Mouse (Mus musculus) heart, adult 2 months (tissue): ENCODE measurements around the gene Acaca. TPM values are rescaled to one million over a fixed set of nuclear protein-coding genes. Genes with fewer than 3 reads are reported as not detected.
"Not testable (repeated sequence)": the region's sequence is repeated elsewhere in the genome, so short reads cannot be mapped to it uniquely, and the experiment has no call there.

Source experiments
- DNase-seq, 2 experiments: peaks; one replicate each; pipeline ENCODE4 v3.0.0; 2021
- H3K27ac ChIP-seq: fragments of 200-600 bp; 2 replicates; pipeline ENCODE4 v1.8.1; 2022
- H3K27me3 ChIP-seq: fragments of 200-500 bp; 2 replicates; pipeline ENCODE4 v1.6.1; 2012; ENCODE audit warnings: mild to moderate bottlenecking, low read length, inconsistent platforms, mixed read lengths; ENCODE audit not compliant: control insufficient read depth, insufficient read depth
- H3K36me3 ChIP-seq: fragments of 200-500 bp; 2 replicates; pipeline ENCODE4 v1.6.1; 2012; ENCODE audit warnings: low read length, inconsistent platforms; ENCODE audit not compliant: control insufficient read depth, insufficient read depth
- H3K4me1 ChIP-seq: fragments of 200-500 bp; 2 replicates; pipeline ENCODE4 v1.6.1; 2011; ENCODE audit warnings: low read length; ENCODE audit not compliant: control insufficient read depth, insufficient read depth
- H3K4me3 ChIP-seq: fragments of 200-600 bp; 2 replicates; pipeline ENCODE4 v1.8.1; 2022
- H3K79me2 ChIP-seq: fragments of 200-500 bp; replicated peaks from 2 replicates; pipeline ENCODE4 v1.6.1; 2012; ENCODE audit warnings: mild to moderate bottlenecking, inconsistent platforms, low read length, moderate library complexity, mixed read lengths; ENCODE audit not compliant: control insufficient read depth, insufficient read depth
- H3K9ac ChIP-seq: fragments of 200-500 bp; 2 replicates; pipeline ENCODE4 v1.6.1; 2012; ENCODE audit warnings: low read depth, mild to moderate bottlenecking, control low read depth, inconsistent platforms, low read length, mixed read lengths
- CTCF ChIP-seq: fragments of 200-600 bp; IDR thresholded peaks from 2 replicates; pipeline ENCODE4 v1.8.1; 2022; ENCODE audit warnings: antibody characterized with exemption, mild to moderate bottlenecking, moderate library complexity
- EP300 ChIP-seq: fragments of 200-500 bp; IDR thresholded peaks from 2 replicates; pipeline ENCODE4 v1.6.1; 2011; ENCODE audit warnings: low read depth, low read length, control low read depth; ENCODE audit not compliant: insufficient read depth
- POLR2A ChIP-seq: fragments of 200-500 bp; IDR thresholded peaks from 2 replicates; pipeline ENCODE4 v1.6.1; 2011; ENCODE audit warnings: mild to moderate bottlenecking, low read depth, low read length, control low read depth; ENCODE audit not compliant: insufficient read depth
- WGBS: fragments of 180-500 bp; shearing (Covaris S2); methylation state at CpG from one replicate; pipeline ENCODE4 v1.1.7; 2018; 5-methylcytosine and 5-hydroxymethylcytosine counted together
- intact Hi-C: fragments of 180-260 bp; cut with DNase I; formaldehyde crosslinking; loops from one replicate; pipeline ENCODE4 v1.15.1; 2025
- polyA plus RNA-seq: library from polyadenylated mRNA; depleted of rRNA; stranded (reverse); fragments of >200 nt; gene quantifications from 2 replicates; pipeline ENCODE4 v1.2.3, GENCODE M21; 2012
- total RNA-seq, 2 experiments: library from RNA; stranded (reverse); gene quantifications; 2 replicates each; pipeline ENCODE4 v1.2.3; 2021

Gene Acaca
- total and polyA plus RNA-seq, 3 experiments, result 19.4 to 25.9 (median 20.0) TPM

DNA sequence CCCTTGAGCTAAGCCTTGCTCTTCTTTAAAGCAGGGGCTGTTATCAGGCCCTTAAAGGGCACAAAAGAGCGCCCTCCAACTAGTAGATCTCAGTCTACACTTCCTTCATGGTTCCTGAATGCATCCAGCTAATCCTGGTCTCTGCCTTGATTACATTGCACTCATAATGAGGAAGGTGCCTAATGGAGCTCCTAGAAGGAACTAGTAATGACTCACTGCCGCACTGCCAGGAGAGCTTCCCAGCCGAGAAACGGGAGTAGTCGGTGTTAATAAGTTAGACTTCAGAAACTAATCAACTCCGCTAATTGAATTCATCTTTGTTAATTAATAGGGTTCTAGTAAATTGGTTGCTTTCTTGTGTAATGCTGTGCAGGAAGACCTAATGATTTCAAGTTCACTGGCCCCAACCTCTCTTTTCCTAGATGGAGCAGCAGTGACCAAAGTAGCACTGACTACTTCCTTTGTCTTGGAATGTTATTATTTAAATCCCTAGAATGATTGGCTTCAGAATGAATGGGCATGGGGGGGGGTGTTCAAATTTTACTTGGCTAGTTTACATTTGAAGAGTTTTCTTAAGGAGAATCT lies 176.8 kb downstream of the Acaca start:
- no peak for TF ChIP-seq CTCF
- no peak for TF ChIP-seq EP300
- TF ChIP-seq POLR2A, result no peak
- Histone ChIP-seq H3K79me2 (no peaks in the 10 kb centered on the region), H3K9ac (no peak overlapping the region), H3K36me3 (no peaks in the 10 kb centered on the region), H3K4me3 (no peak overlapping the region), H3K4me1 (no peaks in the 10 kb centered on the region), H3K27me3 (no peaks in the 10 kb centered on the region), H3K27ac (no peak overlapping the region)
- DNase-seq, result no peak
- WGBS, result 94% methylated on average over 6 of the region's 6 CpGs
- intact Hi-C loops, result no loop called here

DNA sequence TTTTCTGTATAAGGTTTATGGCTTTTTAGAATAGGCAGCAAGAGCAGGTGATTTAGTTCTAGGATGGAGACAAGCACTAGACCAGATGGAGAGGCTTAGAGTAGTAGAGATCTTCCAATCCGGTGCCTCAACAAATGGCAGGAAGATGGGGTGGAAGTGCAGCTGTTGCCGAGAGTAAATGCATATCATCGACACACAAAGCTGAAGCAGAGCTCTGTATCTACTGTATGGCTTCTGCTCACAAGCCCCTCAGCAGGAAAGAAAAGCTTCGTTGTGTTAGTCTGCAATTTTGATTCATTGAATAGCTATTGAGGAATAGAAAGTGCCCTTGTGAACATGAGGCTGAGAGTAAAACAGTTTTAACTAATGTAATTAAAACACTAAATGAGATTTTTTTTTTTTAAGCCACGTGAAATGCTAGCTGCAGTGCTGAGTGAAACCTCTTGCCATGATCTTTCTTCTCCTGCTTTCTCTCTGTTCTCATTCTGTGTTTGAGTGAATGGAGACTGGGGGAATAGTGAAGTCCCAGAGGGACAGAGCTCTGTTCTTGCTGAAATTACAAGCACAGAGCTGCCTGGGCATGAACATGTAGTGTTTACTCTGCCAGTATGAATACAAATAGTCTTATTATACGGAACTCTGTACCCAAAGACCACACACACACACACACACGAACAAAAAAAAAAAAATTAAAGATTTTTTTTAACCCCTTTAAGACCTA lies 194.7 kb downstream of the Acaca start:
- TF ChIP-seq POLR2A, result no peak
- no peak for TF ChIP-seq EP300
- no peak for TF ChIP-seq CTCF
- Histone ChIP-seq H3K27me3 (no peaks in the 10 kb centered on the region), H3K27ac (no peak overlapping the region), H3K79me2 (no peaks in the 10 kb centered on the region), H3K9ac (no peak overlapping the region), H3K4me1 (no peaks in the 10 kb centered on the region), H3K36me3 (no peaks in the 10 kb centered on the region), H3K4me3 (no peak overlapping the region)
- no peak for DNase-seq
- intact Hi-C loops, result no loop called here
- 77% methylated on average over 7 of the region's 7 CpGs for WGBS

GRCm38 (mm10) chr11:84327086-84327485 lies 197.6 kb downstream of the Acaca start:
- H3K4me3 ChIP-seq, result no peak overlapping the region
- H3K27ac ChIP-seq, result no peak overlapping the region
- H3K36me3 ChIP-seq, result no peaks in the 10 kb centered on the region
- no peaks in the 10 kb centered on the region for H3K79me2 ChIP-seq
- H3K9ac ChIP-seq, result no peak overlapping the region
- intact Hi-C loops, result no loop called here
- no peak for DNase-seq
- H3K27me3 ChIP-seq, result no peaks in the 10 kb centered on the region
- TF ChIP-seq POLR2A (no peak), EP300 (no peak), CTCF (no peak)
- H3K4me1 ChIP-seq, result no peaks in the 10 kb centered on the region
- WGBS, result 63% methylated on average over 4 of the region's 4 CpGs

DNA sequence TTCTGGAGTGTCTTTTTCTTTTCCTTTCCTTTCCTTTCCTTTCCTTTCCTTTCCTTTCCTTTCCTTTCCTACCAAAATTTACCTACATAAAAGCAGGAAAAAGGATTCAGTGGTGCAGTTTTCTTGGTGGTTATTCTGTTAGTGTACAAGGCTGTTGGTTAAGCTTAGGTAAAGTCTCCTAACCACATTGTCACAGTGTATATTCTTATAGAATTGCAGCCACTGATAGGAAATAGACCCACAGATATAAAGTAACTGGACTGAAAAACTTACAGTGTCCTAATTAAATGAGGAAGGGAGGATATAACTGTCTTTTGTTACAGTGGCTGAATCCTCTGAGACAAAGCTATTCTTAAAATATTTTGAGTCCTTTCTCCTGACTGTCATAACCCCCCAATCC lies 202.9 kb downstream of the Acaca start:
- H3K9ac ChIP-seq, result no peak overlapping the region
- intact Hi-C loops, result no loop called here
- no peaks in the 10 kb centered on the region for H3K36me3 ChIP-seq
- no peaks in the 10 kb centered on the region for H3K4me1 ChIP-seq
- H3K27me3 ChIP-seq, result no peaks in the 10 kb centered on the region
- TF ChIP-seq POLR2A, result no peak
- no peak for TF ChIP-seq CTCF
- no peak for TF ChIP-seq EP300
- H3K4me3 ChIP-seq, result no peak overlapping the region
- H3K27ac ChIP-seq, result no peak overlapping the region
- no peak for DNase-seq
- no peaks in the 10 kb centered on the region for H3K79me2 ChIP-seq

DNA sequence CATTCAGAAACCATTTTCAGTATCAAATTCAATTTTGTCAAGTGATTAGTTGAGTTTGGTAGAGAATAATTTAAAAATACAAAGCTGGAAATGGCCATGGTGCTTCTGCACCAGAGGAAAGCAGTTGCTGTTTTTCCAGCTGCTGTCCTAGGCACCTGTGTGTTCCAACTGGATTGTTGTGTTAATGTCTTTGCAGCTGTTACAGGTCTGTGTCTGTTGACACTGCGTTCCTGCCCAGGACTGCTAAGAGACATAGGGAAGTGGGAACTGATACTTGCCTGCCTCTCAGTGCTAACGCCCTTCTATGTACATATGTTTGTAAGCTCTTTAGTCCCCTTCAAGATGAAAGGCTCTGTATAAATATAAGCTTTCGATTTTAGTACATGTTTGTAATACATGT lies 203.4 kb downstream of the Acaca start:
- WGBS, result 94% methylated on average over 3 of the region's 3 CpGs
- Histone ChIP-seq H3K9ac (no peak overlapping the region), H3K4me3 (no peak overlapping the region), H3K27ac (no peak overlapping the region), H3K27me3 (no peaks in the 10 kb centered on the region), H3K79me2 (no peaks in the 10 kb centered on the region), H3K36me3 (no peaks in the 10 kb centered on the region), H3K4me1 (no peaks in the 10 kb centered on the region)
- DNase-seq, result no peak
- intact Hi-C loops, result no loop called here
- no peak for TF ChIP-seq CTCF
- TF ChIP-seq EP300, result no peak
- TF ChIP-seq POLR2A, result no peak

DNA sequence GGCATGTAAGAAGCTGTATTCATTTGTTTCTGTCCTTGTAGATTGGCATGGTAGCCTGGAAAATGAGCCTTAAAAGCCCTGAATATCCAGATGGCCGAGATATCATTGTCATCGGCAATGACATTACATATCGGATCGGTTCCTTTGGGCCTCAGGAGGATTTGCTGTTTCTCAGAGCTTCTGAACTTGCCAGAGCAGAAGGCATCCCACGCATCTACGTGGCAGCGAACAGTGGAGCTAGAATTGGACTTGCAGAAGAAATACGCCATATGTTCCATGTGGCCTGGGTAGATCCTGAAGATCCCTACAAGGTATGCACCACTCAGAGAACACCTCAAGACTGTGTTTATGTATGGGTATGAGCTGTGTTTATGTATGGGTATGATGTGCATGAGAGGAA lies 208.8 kb downstream of the Acaca start:
- H3K27me3 ChIP-seq, intact Hi-C loops, H3K79me2 ChIP-seq, H3K36me3 ChIP-seq, H3K9ac ChIP-seq, DNase-seq, H3K4me3 ChIP-seq, H3K27ac ChIP-seq, H3K4me1 ChIP-seq: not testable (repeated sequence)
- WGBS, result 98% methylated on average over 8 of the region's 8 CpGs
